Mouse (Mus musculus) right cerebral cortex, postnatal 25 days (tissue): ENCODE results near the gene Itpr2.
"Not testable (repeated sequence)": the region's sequence is repeated elsewhere in the genome, so short reads cannot be mapped to it uniquely, and the experiment has no call there.

Source experiments
- DNase-seq: peaks from one replicate; pipeline ENCODE4 v3.0.0; 2022

Gene Itpr2

DNA sequence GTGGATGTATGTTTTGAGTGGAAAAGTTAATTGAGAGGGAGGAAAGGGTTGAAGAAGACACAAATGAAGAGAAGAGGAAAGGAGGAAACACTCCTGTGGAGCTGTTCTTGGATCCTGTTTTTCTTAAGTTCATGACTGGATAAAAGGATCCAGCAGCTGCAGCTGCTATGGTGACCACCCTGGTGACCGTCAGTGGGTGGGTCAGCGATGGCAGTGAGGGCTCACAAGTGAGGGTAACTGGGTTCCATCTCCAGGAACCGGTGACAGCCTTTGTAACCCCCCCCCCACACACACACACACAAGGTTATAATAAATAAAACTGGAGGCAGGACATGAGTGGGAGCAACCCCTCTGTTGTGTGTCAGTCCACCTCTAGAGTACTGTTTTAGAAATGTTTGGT is 833 bp upstream of the Itpr2 start:
- DNase-seq, result no peak

DNA sequence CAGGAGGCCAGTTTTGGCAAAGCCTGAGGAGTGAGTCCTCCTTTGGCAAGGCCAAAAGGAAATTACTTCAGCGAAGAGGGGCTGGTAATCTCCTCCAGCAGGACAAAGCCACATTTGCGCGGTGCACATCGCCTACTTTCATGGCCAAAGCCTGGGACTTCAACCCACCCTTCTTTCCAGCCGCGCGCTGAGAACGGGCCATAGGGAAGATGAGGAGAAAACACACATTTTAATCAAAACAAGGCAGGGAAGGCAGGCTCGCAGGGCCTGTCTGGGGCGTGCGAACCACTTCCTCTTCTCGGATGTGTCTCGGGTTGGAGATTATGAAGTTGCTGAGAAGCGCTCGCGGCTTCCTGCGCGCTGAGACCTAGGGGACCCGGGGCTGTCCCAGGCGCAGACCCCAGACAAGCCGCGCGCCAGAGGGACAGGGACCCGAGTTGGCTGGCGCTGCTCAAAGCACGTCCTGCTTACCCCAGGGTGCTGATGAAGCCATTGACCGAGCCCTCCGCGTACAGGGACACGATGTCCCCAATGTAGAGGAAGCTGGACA is 632 bp downstream of the Itpr2 start:
- peak; percentile 37 for DNase-seq

GRCm38 (mm10) chr6:146500771-146501170 is 1.3 kb downstream of the Itpr2 start:
- no peak for DNase-seq

- no peak for DNase-seq
These were observed 1.8 kb downstream of the Itpr2 start for GRCm38 (mm10) chr6:146500206-146500605.

DNA sequence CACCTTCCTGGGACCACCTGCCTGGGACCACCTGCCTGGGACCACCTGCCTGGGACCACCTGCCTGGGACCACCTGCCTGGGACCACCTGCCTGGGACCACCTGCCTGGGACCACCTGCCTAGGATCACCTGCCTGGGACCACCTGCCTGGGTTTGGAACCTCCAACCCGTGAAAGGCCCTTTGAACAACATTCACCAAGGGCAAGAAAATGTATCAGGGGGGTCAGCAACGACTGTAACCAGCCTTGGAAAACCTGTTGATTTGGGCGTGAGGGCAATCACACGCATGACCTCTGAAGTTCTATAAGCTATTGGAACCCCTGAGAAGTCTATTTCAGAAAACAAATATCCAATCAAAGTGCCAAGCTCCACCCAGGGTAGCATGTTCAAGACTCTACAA is 2.5 kb downstream of the Itpr2 start:
- DNase-seq, result no peak

DNA sequence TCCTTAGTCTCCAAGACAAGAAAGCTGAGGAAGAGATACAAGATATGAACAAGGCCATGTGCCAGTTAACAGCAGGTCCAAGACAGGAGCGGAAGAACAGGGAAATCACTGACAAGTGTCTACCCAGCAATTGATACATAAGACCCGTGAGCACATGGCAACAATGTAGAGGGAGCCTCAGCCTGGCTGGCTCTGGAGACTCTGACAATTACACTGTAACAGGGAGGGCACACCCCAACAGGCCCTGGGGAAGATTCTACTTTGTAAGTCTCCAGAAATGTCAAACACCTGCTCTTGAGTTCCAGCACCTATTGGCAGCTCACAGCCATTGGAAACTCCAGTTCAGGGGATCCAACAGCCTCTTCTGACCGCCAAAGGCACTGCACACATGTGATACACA is 3.6 kb downstream of the Itpr2 start:
- no peak for DNase-seq

DNA sequence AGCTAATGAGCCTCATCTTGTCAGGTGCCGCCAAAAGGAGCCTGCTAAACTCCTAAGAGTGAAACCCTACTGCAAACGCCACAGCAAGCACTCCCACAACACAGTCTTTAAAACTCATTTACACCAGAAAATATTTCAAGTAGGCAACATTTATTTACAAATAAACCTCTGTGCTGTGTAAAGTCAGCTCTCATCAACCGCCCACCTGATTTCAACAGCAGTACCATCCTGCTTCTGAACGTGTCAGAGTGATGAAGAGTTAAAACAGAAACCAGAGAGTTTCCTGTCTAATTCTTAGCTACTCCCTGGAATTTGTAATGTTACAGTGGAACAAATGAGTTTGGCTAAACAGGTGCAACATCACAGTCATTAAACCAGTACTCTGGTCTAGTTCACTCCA is 4.2 kb downstream of the Itpr2 start:
- DNase-seq, result no peak

GRCm38 (mm10) chr6:146497435-146497834 is 4.6 kb downstream of the Itpr2 start:
- DNase-seq, result no peak

DNA sequence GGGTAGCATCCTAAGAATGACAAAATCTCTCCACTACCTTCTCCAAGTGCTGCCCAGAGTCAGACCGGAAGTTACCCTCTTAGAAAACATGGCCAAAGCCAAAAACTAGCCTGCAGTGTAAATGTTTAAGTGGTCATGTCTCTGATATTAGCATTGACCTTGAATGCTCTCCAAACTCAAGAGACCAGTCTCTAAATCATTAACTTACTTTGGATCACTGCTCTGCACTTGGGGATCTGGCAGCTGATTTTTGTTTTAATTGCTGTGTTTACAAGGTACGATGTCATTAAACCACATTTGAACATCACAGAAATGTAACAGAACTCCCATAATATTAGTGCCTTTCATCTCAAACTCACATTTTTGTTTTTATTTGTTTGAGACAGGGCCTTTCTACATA is 10.3 kb downstream of the Itpr2 start:
- DNase-seq, result no peak

- no peak for DNase-seq
These were observed 11.5 kb downstream of the Itpr2 start for GRCm38 (mm10) chr6:146490416-146490960.

- DNase-seq, result no peak
These were observed 12.2 kb downstream of the Itpr2 start for GRCm38 (mm10) chr6:146489841-146490240.

GRCm38 (mm10) chr6:146488749-146489148 is 13.3 kb downstream of the Itpr2 start:
- no peak for DNase-seq

DNA sequence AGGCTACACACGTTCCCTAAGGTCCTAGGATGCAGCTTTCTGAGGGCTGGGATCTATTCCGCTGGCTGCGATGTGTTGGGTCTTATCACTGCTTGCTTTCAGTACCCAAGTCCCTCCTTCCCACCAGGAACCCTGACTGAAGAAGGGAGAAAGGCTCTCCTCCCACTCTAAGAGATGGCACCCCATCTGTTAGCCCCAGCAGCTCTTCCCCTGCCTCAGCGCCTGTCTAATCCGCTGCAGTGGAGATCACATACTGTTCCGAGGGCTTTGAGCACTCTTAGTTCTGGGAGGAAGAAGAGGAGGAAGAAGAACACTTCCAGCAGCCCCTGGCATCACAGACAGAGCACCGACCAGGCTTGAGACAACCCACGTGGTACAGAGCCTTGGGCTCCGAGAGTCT is 14.9 kb downstream of the Itpr2 start:
- DNase-seq, result no peak

DNA sequence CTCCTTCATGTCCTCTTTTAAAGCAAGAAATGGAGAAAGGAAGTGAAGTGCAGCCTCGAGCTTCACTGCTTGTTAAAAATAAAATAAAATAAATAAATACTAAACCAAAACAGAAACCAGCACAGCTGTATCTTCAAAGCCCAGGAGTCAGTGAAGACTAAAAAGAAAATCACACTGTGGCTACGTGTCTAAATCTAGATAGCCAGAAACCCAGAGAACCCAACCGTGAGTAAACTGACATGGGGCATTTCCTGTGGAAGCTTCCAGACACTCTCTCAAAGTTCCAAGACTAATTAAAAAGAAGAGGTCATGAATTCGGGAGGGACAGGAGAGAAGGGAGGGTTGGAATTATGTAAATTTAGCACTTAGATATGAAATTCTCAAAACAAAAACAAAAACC is 15.9 kb downstream of the Itpr2 start:
- DNase-seq, result no peak

DNA sequence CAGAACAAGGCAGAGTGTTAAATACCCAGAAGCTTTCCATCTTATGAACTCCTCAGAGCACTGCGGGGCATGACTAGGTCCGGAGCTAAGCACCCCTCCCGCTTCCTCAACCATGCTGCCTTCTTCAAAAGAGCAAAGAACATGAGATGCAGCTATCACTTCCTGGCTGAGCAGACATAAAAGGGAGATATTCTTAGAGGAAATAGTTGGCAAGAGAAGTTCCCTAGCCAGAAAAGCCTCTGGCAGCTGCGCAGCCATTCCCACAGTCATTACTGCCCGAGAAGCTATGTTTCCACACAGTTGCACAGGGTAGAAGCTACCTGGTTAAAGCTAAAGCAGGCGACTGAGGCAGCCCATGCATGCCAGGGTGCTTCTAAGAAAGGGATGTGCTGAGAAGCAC is 20.6 kb downstream of the Itpr2 start:
- DNase-seq, result no peak

DNA sequence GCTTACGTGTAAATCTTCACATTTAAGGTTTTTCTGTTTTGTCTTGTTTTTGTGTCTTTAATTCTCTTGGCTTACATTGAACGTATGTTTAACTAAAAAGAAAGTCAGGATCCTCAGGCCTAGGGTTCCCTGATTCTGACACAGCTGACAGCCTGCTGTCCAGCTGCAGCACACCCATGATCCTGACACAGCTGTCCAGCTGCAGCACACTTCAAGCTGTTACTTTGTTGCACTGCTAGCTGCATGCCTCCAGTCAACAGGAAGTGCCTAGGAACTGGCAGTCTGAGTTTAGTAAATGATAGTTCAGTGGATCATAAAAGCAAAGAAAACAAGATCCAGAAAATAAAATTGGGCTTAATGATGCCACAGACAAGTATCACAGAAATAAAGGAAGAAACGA is 21.1 kb downstream of the Itpr2 start:
- DNase-seq, result no peak

DNA sequence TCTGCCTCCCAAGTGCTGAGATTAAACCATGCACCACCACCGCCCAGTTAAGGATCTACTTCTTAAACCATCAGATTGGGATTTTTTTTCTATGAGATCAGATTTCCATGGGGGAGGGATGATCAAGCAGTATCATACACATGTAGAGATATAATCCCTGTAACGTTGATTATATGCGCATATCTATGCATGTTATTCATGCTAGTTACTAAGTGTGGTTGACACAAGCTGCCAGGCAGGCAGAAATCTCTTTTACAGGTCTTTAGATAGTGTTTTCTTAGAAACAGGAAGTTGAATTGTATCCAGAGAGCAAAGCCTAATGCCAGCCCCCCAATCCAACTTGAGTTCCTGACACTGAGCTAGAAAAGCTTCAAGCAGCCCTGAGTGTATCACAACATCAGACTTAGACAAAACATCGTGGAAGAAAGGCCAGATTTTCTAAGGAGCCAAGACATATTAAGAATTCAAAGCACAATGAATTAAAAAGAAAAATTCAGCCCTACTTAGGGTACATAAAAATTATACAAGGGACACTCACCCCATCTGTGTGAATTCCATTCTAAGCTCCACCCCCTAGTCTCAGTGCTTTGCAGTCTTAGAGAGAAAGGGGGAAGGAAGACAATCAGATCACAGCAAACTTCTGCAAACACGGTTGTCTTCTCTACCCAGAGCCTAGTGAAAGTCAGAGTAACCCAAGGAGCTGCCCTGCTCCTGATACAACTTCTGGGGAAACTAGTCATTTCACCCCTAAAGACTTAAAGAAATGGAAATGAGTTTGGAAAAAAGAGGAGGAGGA is 22.9 kb downstream of the Itpr2 start:
- no peak for DNase-seq

- DNase-seq, result no peak
These were observed 25.2 kb downstream of the Itpr2 start for GRCm38 (mm10) chr6:146476865-146477264.

GRCm38 (mm10) chr6:146474166-146474565 is 27.9 kb downstream of the Itpr2 start:
- DNase-seq, result no peak

DNA sequence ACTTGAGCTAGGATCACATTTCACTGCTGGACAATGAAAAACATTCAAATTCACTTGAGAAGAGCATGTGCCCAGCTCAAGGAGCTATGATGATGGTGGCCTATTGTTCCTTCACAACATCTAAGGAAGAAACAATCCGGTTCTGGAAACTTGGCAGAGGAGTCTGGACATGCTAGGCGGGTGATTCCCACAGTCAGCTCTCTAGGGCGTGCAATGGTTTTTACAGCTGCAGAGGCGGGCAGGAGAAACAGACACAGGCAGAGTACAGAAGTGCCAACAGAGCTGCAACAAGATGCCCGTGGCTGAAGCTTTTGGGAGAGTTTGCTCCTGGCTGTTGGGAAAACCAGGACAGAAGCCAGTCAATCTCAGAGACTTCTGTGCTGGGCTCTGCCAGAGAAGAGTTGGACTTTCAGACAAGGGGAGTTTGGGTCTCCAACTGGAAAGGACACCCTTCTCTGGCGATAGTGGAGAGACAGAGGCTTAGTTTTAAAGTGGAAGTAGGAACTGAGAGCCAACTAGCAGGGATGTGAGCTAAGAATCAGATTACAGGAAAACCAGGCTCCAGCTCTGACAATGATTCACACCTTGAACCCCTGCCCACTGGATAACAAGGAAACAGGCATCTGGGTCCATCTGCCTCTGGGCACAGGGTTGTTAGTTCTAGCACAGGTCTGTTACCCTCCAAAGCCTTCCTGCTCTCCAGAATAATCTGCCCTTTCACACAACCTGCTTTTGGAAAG is 28.6 kb downstream of the Itpr2 start:
- no peak for DNase-seq

GRCm38 (mm10) chr6:146470378-146470777 is 31.6 kb downstream of the Itpr2 start:
- DNase-seq, result no peak

DNA sequence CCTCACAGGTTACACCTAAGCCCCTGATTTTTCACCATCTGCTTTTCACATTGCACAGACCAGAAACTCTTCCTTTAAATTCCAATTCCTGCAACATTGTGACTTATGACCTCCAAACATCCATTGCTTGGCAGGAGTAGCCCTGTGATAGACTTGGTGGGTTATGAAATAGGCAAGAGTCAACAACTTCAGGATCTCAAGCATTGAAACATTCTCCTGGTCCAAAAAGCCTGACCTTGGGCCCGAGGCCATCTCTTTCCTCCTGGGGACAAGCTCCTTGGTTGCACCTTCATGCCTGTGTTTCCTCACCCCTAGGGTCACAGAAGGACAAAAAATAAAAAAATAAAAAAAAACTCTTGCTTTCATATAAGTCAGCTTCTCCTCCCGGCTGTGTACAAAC is 32.1 kb downstream of the Itpr2 start:
- DNase-seq, result no peak

GRCm38 (mm10) chr6:146468361-146468760 is 33.7 kb downstream of the Itpr2 start:
- no peak for DNase-seq

GRCm38 (mm10) chr6:146464645-146465042 is 37.4 kb downstream of the Itpr2 start:
- DNase-seq, result not testable (repeated sequence)
